ENCODE assay signal across 23 mouse cellular contexts in genomic region chr12:45056372-45056771, GRCm38 (mm10).
"Had no signal": no experiment of that assay in that cellular context is flagged by ENCODE, and none has a peak within 500 bp of the region (broad histone marks: within the 10 kb centered on the region; RNA-seq: fewer than 3 reads in every experiment).

No protein-coding gene starts in this region.

- H3K27ac ChIP-seq: heart, adult 2 months; heart, embryonic 13.5 days; heart, embryonic 15.5 days; hindbrain, embryonic 13.5 days; hindbrain, embryonic 15.5 days; hindbrain, postnatal 0 days; kidney, embryonic 15.5 days; kidney, postnatal 0 days; limb, embryonic 13.5 days; limb, embryonic 15.5 days; liver, embryonic 12.5 days had no signal

- DNase-seq: gastrocnemius, postnatal 14 days; gastrocnemius, postnatal 36 days; heart, adult 11 months; heart, adult 2 months; heart, postnatal 14 days; heart, postnatal 36 days; kidney, adult 11 months; kidney, adult 2 months; kidney, adult 9 months; kidney, postnatal 14 days; kidney, postnatal 36 days; layer of hippocampus, postnatal 36 days; left cerebral cortex, postnatal 4 days had no signal

- H3K4me3 ChIP-seq: heart, adult 2 months; heart, embryonic 13.5 days; heart, embryonic 15.5 days; hindbrain, embryonic 13.5 days; hindbrain, embryonic 15.5 days; kidney, embryonic 15.5 days; limb, embryonic 13.5 days; limb, embryonic 15.5 days; liver, embryonic 12.5 days had no signal
